Mouse (Mus musculus) heart, embryonic 11.5 days (tissue): Measurements from ENCODE around the gene Pdcd1lg2. TPM values are rescaled to one million over a fixed set of nuclear protein-coding genes. Genes with fewer than 3 reads are reported as not detected.

Source experiments
- ATAC-seq: fragments of 200-750 bp; cut with Nextera tagmentation; replicated peaks from 2 replicates; pipeline ENCODE4 v1.8.0; 2017; ENCODE audit warnings: moderate library complexity; ENCODE audit not compliant: insufficient number of reproducible peaks, low FRiP score, low TSS enrichment
- H3K27ac ChIP-seq: fragments of 300-500 bp; sonication (generic); 2 replicates; pipeline ENCODE4 v1.5.1; 2014; ENCODE audit warnings: mild to moderate bottlenecking, low read depth, low read length
- H3K27me3 ChIP-seq: fragments of 300-500 bp; sonication (generic); 2 replicates; pipeline ENCODE4 v1.6.1; 2014; ENCODE audit warnings: mild to moderate bottlenecking, low read length, mixed read lengths; ENCODE audit not compliant: control insufficient read depth, insufficient read depth
- H3K36me3 ChIP-seq: fragments of 300-500 bp; sonication (generic); 2 replicates; pipeline ENCODE4 v1.6.1; 2014; ENCODE audit warnings: mild to moderate bottlenecking, low read length, moderate library complexity, mixed read lengths; ENCODE audit not compliant: control insufficient read depth, insufficient read depth
- H3K4me1 ChIP-seq: fragments of 300-500 bp; sonication (generic); 2 replicates; pipeline ENCODE4 v1.6.1; 2014; ENCODE audit warnings: low read length; ENCODE audit not compliant: control insufficient read depth, insufficient read depth
- H3K4me2 ChIP-seq: fragments of 300-500 bp; sonication (generic); 2 replicates; pipeline ENCODE4 v1.6.1; 2014; ENCODE audit warnings: mild to moderate bottlenecking, moderate library complexity
- H3K4me3 ChIP-seq: fragments of 300-500 bp; sonication (generic); 2 replicates; pipeline ENCODE4 v1.5.1; 2014; ENCODE audit warnings: low read depth, low read length
- H3K9ac ChIP-seq: fragments of 300-500 bp; sonication (generic); 2 replicates; pipeline ENCODE4 v1.6.1; 2014; ENCODE audit warnings: mild to moderate bottlenecking, low read depth, low read length, moderate library complexity
- H3K9me3 ChIP-seq: fragments of 300-500 bp; sonication (generic); replicated peaks from 2 replicates; pipeline ENCODE4 v1.6.1; 2016; ENCODE audit warnings: low read length; ENCODE audit not compliant: control insufficient read depth
- WGBS: fragments of 180-500 bp; shearing (Covaris S2); extraction: QIAGEN DNeasy Blood & Tissue Kit; methylation state at CpG from one replicate; pipeline ENCODE4 v1.1.7; 2014; ENCODE audit not compliant: insufficient replicate concordance; 5-methylcytosine and 5-hydroxymethylcytosine counted together
- polyA plus RNA-seq: library from polyadenylated mRNA; unstranded; fragments of >200 nt; fragmentation: Nextera tagmentation; extraction: Ambion mirVana; gene quantifications from 2 replicates; pipeline ENCODE4 v1.2.1, GENCODE M21; 2014

Pdcd1lg2 gene
- polyA plus RNA-seq, 1 experiment from 2014 or later = not detected

DNA sequence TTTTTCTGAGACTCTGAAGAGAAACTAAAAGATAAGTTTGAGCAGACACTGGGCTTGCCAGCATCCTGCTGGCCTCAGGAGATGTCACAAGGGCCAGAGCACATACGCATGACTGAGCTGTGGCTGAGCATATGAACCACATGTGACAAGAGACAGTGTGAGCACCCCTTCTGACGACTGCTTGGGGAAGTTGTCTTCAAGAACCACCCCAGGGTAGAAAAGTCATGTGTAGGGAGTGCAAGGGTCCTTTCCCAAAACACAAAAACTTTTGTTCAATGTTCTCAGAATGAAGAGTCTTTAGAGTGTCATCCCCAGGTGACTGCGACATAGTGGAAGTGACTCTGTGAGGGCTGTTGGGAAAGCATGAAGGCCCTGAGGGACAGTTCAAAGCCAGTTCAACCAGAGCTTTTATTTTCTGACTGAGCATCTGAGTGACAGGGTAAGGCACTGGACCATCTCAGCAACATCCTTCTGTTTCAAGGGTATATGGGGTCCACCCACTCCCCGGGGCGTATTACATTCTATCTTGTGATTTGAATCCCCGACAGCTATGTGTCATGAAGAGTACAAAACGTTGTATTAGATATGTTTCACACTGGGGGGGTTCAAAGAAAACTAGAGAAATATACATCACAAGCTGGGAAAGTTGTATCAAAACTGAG, 76.0 kb downstream of the Pdcd1lg2 start:
- no peak overlapping the region for H3K9ac ChIP-seq
- 85% methylated on average over 7 of the region's 7 CpGs for WGBS

GRCm38 (mm10) chr19:29487326-29488072, 76.8 kb downstream of the Pdcd1lg2 start:
- Histone ChIP-seq H3K4me2 (no peak overlapping the region), H3K27ac (no peak overlapping the region), H3K4me1 (no peaks in the 10 kb centered on the region; the same call in 1 of the 2 replicates), H3K9me3 (no peaks in the 10 kb centered on the region), H3K27me3 (no peaks in the 10 kb centered on the region), H3K9ac (no peak overlapping the region), H3K36me3 (no peaks in the 10 kb centered on the region), H3K4me3 (no peak overlapping the region)
- WGBS = 79% methylated on average over 14 of the region's 14 CpGs
- no peak for ATAC-seq

More for the DNA sequence above, 76.0 kb downstream of the Pdcd1lg2 start:
- H3K4me1 ChIP-seq = no peaks in the 10 kb centered on the region; the same call in 1 of the 2 replicates
- no peak overlapping the region for H3K4me2 ChIP-seq
- no peaks in the 10 kb centered on the region for H3K9me3 ChIP-seq
- H3K27ac ChIP-seq = no peak overlapping the region
- no peak overlapping the region for H3K4me3 ChIP-seq
- H3K36me3 ChIP-seq = no peaks in the 10 kb centered on the region
- ATAC-seq = no peak
- no peaks in the 10 kb centered on the region for H3K27me3 ChIP-seq

GRCm38 (mm10) chr19:29488073-29488390, 77.3 kb downstream of the Pdcd1lg2 start:
- 53% methylated on average over 6 of the region's 6 CpGs for WGBS
- no peaks in the 10 kb centered on the region for H3K9me3 ChIP-seq
- no peak overlapping the region for H3K27ac ChIP-seq
- no peak overlapping the region for H3K4me3 ChIP-seq
- no peaks in the 10 kb centered on the region; the same call in 1 of the 2 replicates for H3K4me1 ChIP-seq
- H3K4me2 ChIP-seq = no peak overlapping the region
- no peaks in the 10 kb centered on the region for H3K27me3 ChIP-seq
- no peak overlapping the region for H3K9ac ChIP-seq
- ATAC-seq = no peak
- no peaks in the 10 kb centered on the region for H3K36me3 ChIP-seq

DNA sequence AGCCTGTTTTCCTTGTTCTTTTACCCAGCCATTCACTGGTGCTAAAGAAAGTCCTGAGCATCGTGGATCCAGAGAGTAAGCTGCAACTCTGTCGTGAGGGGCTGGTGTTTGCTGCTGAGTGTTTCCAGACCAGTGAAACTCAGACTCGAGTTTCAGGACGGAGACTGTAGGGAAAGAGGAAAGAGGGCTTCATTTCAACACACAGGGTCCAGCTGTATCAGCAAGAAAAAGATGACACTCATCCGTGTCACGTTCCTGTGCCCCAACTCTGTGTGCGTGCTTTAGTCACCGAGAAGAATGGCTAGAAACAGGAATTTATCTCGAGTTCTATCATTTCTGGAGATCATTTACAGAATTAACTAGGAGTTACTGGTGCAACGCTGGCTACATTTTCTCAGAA, 77.7 kb downstream of the Pdcd1lg2 start:
- H3K4me3 ChIP-seq = no peak overlapping the region
- WGBS = 46% methylated on average over 10 of the region's 10 CpGs
- ATAC-seq = no peak
- H3K4me1 ChIP-seq = no peaks in the 10 kb centered on the region; the same call in 1 of the 2 replicates
- H3K27me3 ChIP-seq = no peaks in the 10 kb centered on the region
- no peak overlapping the region for H3K9ac ChIP-seq
- H3K9me3 ChIP-seq = no peaks in the 10 kb centered on the region
- no peak overlapping the region for H3K27ac ChIP-seq
- no peaks in the 10 kb centered on the region for H3K36me3 ChIP-seq
- H3K4me2 ChIP-seq = no peak overlapping the region

GRCm38 (mm10) chr19:29489785-29490284, 79.1 kb downstream of the Pdcd1lg2 start:
- 86% methylated on average over 3 of the region's 3 CpGs for WGBS
- no peak overlapping the region for H3K9ac ChIP-seq
- H3K4me1 ChIP-seq = no peaks in the 10 kb centered on the region; the same call in 1 of the 2 replicates
- no peak overlapping the region for H3K4me2 ChIP-seq
- H3K9me3 ChIP-seq = no peaks in the 10 kb centered on the region
- no peak overlapping the region for H3K27ac ChIP-seq
- no peak overlapping the region for H3K4me3 ChIP-seq
- H3K27me3 ChIP-seq = no peaks in the 10 kb centered on the region
- no peak for ATAC-seq
- no peaks in the 10 kb centered on the region for H3K36me3 ChIP-seq

GRCm38 (mm10) chr19:29491467-29491866, 80.7 kb downstream of the Pdcd1lg2 start:
- Histone ChIP-seq H3K27ac (no peak overlapping the region), H3K27me3 (no peaks in the 10 kb centered on the region), H3K9ac (no peak overlapping the region), H3K4me3 (no peak overlapping the region), H3K4me2 (no peak overlapping the region), H3K36me3 (no peaks in the 10 kb centered on the region), H3K4me1 (no peaks in the 10 kb centered on the region; the same call in 1 of the 2 replicates), H3K9me3 (no peaks in the 10 kb centered on the region)
- WGBS = 77% methylated on average over 9 of the region's 9 CpGs
- no peak for ATAC-seq

DNA sequence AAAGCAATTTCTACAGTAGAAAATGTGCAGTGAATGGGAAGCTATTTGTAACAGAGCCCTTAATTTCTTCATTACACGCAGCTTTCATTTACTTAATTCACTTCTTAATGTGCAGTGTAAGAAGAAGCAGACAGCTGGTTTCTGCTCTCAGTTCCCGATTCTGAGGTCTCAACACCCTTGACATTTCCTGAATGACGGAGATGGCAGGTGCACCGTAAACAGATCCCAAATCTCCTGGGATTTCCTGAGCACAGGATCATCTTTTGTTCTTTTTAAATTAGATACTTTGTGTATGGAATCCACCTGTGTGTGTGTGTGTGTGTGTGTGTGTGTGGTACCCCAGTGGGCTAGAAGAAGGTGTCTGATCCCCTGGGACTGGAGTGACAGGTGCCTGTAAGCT, 83.7 kb downstream of the Pdcd1lg2 start:
- no peak for ATAC-seq
- Histone ChIP-seq H3K9ac (no peak overlapping the region), H3K36me3 (no peaks in the 10 kb centered on the region), H3K27me3 (no peaks in the 10 kb centered on the region), H3K9me3 (no peaks in the 10 kb centered on the region), H3K4me3 (no peak overlapping the region), H3K4me2 (no peak overlapping the region), H3K4me1 (no peaks in the 10 kb centered on the region), H3K27ac (no peak overlapping the region)
- 79% methylated on average over 4 of the region's 4 CpGs for WGBS

DNA sequence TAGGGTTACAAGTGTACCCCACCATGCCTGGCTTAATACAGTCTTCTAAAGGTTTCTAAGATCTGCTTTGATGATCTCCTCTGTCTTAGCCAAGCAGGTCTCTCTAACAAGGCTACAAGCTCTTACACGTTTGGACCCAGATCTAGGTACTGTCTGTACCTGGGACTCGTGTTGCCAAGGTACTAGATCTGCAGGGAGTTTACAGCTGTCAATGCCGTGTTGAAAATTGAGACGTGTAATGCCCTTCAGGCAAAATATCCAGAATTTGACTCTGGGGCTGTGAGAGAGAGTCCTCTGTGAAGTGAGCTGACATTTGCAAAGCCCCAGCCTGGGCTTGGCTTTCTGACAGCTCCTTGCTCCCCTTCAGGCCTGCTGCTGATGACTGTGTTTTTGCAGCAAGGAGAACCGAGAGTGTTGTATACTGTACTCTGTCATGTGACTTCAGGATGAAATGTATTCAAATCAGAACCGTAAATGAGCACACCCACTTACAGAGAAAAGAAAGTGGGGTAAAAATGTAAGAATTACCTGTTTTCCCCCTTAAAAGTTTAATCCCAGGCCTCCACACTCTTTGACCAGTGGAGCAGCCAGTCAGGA, 85.4 kb downstream of the Pdcd1lg2 start:
- Histone ChIP-seq H3K27ac (no peak overlapping the region), H3K36me3 (no peaks in the 10 kb centered on the region), H3K9me3 (no peaks in the 10 kb centered on the region), H3K4me1 (no peaks in the 10 kb centered on the region), H3K4me2 (no peak overlapping the region), H3K9ac (no peak overlapping the region), H3K4me3 (no peak overlapping the region), H3K27me3 (no peaks in the 10 kb centered on the region)
- ATAC-seq = no peak
- 75% methylated on average over 6 of the region's 6 CpGs for WGBS
